Mouse (Mus musculus) lung, adult 2 months (tissue): ENCODE data around the gene E030018B13Rik. TPM values are rescaled to one million over a fixed set of nuclear protein-coding genes. Genes with fewer than 3 reads are reported as not detected.
A peak's percentile ranks its signal among the peaks of the same experiment; 100 is the strongest.

Experiments used
- DNase-seq: peaks from one replicate; pipeline ENCODE4 v3.0.0; 2022
- H3K4me1 ChIP-seq: fragments of 200-500 bp; 2 replicates; pipeline ENCODE4 v1.6.1; 2011; ENCODE audit warnings: low read length; ENCODE audit not compliant: control insufficient read depth, insufficient read depth
- H3K4me3 ChIP-seq: fragments of 200-500 bp; replicated peaks from 2 replicates; pipeline ENCODE3; 2011; ENCODE audit warnings: low read depth, mild to moderate bottlenecking, control low read depth, low read length; ENCODE audit errors: extremely low read depth
- CTCF ChIP-seq: fragments of 200-500 bp; IDR thresholded peaks from 2 replicates; pipeline ENCODE4 v1.5.1; 2011; ENCODE audit warnings: mild to moderate bottlenecking, low read length, control low read depth; ENCODE audit not compliant: insufficient read depth
- POLR2A ChIP-seq: fragments of 200-500 bp; IDR thresholded peaks from 2 replicates; pipeline ENCODE4 v1.6.1; 2011; ENCODE audit warnings: low read depth, mild to moderate bottlenecking, control low read depth, low read length, borderline replicate concordance; ENCODE audit errors: extremely low read depth
- WGBS: fragments of 180-500 bp; shearing (Covaris S2); methylation state at CpG from one replicate; pipeline ENCODE4 v1.1.7; 2018; 5-methylcytosine and 5-hydroxymethylcytosine counted together
- polyA plus RNA-seq: library from polyadenylated mRNA; depleted of rRNA; stranded (reverse); fragments of >200 nt; gene quantifications from 2 replicates; pipeline ENCODE4 v1.2.3, GENCODE M21; 2012

Gene E030018B13Rik
- polyA plus RNA-seq, 1 experiment: not detected

DNA sequence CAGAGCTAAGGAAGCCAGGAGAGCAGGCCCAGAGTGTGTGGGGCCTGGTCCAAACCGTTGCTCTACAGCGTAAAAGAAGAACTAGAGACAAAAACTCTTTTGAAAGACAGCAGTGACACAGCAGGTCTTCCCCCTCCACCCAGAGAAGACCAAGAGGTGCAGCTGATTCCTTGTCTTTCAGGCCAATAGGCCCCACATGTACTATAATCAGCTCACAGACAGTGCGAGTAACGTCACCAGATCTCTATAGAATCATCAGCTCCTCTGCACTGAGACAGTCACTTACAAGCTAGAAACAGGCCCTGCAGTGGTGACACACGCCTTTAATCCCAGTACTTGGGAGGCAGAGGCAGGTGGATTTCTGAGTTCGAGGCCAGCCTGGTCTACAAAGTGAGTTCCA is 17.2 kb downstream of the E030018B13Rik start:
- TF ChIP-seq POLR2A (no peak), CTCF (no peak)
- no peak for DNase-seq
- no peak overlapping the region for H3K4me3 ChIP-seq
- 70% methylated on average over 6 of the region's 6 CpGs for WGBS
- peaks cover 36% of the 10 kb centered on the region for H3K4me1 ChIP-seq

- no peak for DNase-seq
- Histone ChIP-seq H3K4me3 (peak overlapping the region; percentile 94), H3K4me1 (peaks cover 30% of the 10 kb centered on the region)
- no peak for TF ChIP-seq CTCF
- no peak for TF ChIP-seq POLR2A
- WGBS: 13% methylated on average over 1 of the region's 1 CpGs
These were observed 17.9 kb downstream of the E030018B13Rik start for GRCm38 (mm10) chr7:63934530-63934929.

GRCm38 (mm10) chr7:63935809-63936187 is 19.1 kb downstream of the E030018B13Rik start:
- TF ChIP-seq POLR2A (no peak), CTCF (no peak)
- Histone ChIP-seq H3K4me3 (peak overlapping the region; percentile 94), H3K4me1 (peaks cover 26% of the 10 kb centered on the region)
- DNase-seq: no peak
- 15% methylated on average over 8 of the region's 8 CpGs for WGBS

GRCm38 (mm10) chr7:63936188-63936985 is 19.7 kb downstream of the E030018B13Rik start:
- Histone ChIP-seq H3K4me1 (peaks cover 24% of the 10 kb centered on the region), H3K4me3 (peak overlapping the region; percentile 94)
- DNase-seq: peak; percentile 88
- TF ChIP-seq POLR2A: peak; percentile 58; the same call in 1 of the 2 replicates
- TF ChIP-seq CTCF: peak; percentile 34
- WGBS: under 1% methylated on average over 34 of the region's 34 CpGs

DNA sequence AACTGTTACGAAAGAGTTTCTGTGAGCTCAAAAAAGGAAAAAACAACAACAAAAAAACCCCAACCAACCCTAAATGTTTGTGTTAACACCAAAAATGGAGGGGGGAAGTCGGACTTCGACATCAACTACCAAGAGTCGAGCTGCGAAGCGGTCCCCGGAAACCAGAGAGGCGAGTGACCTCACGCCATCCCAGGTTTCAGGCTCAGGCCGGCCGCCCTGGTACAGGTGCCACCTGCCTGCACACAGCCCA is 20.3 kb downstream of the E030018B13Rik start:
- Histone ChIP-seq H3K4me1 (peaks cover 25% of the 10 kb centered on the region), H3K4me3 (peak overlapping the region; percentile 94)
- WGBS: under 1% methylated on average over 11 of the region's 11 CpGs
- TF ChIP-seq CTCF (no peak), POLR2A (0 out of 2 replicates have a peak, but pooled peaks have one; percentile 77)
- no peak for DNase-seq

DNA sequence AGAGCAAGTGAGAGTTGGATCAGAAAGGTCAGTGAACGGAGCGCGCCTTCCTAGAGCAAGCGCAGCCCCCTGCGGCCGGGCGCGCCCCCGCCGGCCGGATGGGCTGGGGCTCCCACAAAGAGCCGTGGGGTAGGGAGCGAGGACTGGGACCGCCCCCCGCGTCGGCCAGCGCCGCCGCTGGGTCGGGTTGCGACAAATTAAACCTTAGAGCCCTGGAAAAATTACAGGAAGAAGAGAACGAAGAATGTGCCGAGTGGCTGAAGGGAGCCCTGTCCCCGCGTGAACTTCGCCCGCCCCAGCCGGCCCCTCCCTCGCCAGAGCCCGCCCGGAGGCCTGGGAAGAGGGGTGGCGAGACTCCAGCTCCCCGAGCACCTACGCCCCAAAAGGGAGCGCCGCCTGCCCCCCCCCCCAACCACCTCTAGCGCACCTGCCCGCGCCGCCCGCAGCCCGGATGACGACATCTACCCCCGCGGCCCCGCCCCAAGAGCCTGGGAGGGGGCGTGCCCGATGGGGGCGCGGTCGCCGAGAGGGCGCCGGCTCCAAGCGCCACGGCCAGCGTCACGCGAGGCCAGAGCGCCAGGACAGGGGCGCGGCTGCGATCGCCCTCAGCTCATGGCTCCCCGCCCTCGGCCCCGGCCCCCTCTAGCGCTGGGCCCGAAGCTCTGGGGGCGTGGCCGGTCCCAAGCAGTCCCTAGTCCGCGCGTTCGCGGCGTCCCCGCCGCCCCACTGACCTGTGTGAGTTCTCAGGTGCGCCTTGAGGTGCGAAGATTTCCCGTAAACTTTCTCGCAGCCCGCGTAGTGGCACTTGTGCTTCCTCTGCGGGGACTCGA is 20.8 kb downstream of the E030018B13Rik start:
- peak; percentile 90 for DNase-seq
- peaks cover 22% of the 10 kb centered on the region for H3K4me1 ChIP-seq
- TF ChIP-seq CTCF (no peak), POLR2A (peak; percentile 66; the same call in 1 of the 2 replicates)
- under 1% methylated on average over 83 of the region's 88 CpGs for WGBS
- peak overlapping the region; percentile 94 for H3K4me3 ChIP-seq

DNA sequence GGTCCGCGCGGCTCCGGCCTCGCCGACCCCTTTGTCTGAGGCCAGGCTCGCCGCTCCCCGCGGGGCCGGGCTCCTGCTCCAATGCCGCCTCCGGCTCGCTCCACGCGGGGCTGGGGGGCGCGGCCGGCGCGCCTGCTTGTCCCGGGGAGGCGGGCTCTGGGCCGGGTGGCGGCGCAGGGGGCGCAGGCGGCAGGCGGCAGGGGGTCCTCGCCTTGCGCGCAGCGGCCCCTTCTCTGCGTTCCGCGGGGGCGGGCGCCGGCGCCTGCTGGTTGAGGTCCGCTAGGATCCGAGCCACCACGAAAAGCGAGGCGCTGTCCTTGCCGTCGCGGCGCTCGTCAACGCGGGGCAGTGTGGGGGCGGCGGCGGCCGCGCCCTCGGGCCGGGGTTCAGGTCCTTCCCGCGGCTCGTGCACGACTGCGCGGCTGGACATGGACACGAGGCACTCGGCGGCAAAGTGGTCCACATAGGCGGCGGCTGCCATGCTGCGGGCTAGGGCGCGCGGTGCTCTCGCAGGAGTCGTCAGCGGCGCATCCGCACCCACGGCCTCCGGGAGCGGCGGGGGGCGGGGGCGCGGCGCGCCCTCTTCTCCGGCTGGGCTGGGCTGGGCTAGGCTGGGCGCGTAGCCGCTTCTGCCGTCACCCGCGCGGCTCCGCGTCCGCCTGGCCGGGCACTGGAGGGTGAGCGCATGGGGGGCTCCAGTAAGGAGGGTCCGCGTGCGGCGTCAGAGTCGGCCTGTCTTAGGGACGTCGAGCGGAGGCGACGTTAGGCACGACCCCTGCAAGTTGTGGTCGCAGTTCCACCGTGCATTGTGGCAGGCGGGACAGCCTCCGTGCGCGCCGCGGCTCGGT is 21.6 kb downstream of the E030018B13Rik start:
- DNase-seq: peak; percentile 91
- Histone ChIP-seq H3K4me3 (peak overlapping the region; percentile 94), H3K4me1 (peaks cover 18% of the 10 kb centered on the region)
- WGBS: under 1% methylated on average over 114 of the region's 121 CpGs
- TF ChIP-seq POLR2A (peak; percentile 90; the same call in 1 of the 2 replicates), CTCF (no peak)

DNA sequence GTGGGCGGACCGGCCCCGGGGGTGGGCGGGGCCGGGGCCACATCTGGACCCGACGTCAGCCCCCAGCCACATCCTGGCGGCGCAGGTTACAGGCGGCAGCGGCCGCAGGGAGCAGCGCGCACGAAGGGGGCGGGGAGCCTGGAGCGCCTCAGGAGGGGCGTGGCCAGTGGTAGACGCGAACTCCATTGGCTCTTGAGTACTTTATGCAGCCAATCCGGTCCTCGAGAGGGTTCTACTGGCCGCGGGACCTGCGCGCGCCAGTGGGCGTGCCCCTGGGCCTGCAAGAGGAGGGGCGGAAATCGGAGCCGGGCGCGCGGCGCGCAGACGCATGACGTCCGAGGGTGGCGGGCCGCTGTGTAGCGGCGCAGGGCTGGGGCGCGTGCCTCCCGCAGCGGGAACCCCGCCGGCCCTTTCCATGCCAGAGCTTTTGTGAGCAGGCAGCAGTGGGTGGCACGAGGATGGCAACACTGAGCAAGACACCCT is 22.3 kb downstream of the E030018B13Rik start, which contains the start of gene Klf13:
Klf13 (minus strand) TSS at position 2 of the 483 bp plus-strand sequence.
- TF ChIP-seq POLR2A (peak; percentile 91), CTCF (no peak)
- Histone ChIP-seq H3K4me1 (peaks cover 14% of the 10 kb centered on the region), H3K4me3 (peak within 1 kb of the TSS; percentile 94)
- DNase-seq: peak; percentile 96
- WGBS: under 1% methylated on average over 50 of the region's 50 CpGs
